Mouse (Mus musculus) subcutaneous adipose tissue, adult 2 months (tissue): ENCODE measurements around the gene Chit1. TPM values are rescaled to one million over a fixed set of nuclear protein-coding genes. Genes with fewer than 3 reads are reported as not detected.

Source experiments
- polyA plus RNA-seq: library from polyadenylated mRNA; depleted of rRNA; stranded (reverse); fragments of >200 nt; gene quantifications from 2 replicates; pipeline ENCODE4 v1.2.3, GENCODE M21; 2012; ENCODE audit warnings: low replicate concordance; rRNA removed

Chit1 gene
- polyA plus RNA-seq, result not detected in 2 replicates

DNA sequence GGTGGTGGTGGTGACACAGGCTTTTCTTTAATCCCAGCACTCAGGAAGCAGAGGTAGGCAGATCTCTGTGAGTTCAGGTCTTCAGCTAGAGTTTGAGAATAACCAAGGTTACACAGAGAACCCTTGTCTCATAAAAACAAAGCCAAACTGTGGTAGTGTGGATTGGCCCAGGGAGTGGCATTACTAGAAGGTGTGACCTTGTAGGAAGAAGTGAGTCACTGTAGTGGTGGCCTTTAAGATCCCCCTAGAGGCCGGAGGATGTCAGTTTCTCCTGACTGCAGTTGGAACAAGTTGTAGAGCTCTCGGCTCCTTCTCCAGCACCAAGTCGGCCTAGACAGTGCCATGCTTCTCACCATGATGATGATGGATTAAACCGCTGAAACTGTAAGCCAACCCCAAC, at the start of gene Chit1:
Chit1 (plus strand) TSS at position 264 of the 400 bp plus-strand sequence.

DNA sequence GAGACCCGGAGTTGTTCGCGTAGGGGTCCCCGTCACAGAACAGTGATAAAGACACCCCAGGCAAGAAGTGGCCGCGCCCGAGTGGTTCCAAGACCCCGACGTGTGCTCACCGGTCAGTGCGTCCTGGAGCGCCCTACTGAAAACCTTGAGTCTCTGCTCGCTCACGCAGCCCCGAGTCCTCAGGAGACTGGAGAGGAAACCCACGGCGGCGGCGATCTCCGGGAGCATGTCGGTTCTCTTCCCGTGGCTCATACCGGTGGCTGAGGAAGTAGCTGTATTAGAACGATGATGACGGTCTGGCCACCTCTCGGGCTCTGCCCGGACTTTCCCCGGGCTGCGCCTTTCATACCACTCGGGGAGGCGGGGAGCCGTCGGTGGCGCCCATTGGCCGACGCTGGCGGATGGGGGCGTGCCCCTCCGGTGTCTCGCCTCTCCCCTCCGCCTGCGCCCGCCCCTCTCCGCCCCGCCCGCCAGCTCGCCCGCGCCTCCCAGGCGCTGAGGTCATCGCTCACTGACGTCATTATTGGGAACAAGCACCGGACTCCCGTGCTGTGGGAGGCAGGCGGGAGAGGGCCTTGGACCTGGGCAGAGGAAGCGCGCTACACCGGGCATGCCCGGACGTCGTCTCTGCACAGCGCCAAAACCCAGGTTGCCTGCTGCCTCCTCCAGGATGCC, 32.1 kb upstream of the Chit1 start, which contains the start of gene Btg2:
Btg2 (minus strand) TSS at position 319 of the 675 bp plus-strand sequence.

GRCm38 (mm10) chr1:134182025-134182424, 71.0 kb downstream of the Chit1 start, which contains the start of gene Chil1:
Chil1 (plus strand) TSS chr1:134182176.

DNA sequence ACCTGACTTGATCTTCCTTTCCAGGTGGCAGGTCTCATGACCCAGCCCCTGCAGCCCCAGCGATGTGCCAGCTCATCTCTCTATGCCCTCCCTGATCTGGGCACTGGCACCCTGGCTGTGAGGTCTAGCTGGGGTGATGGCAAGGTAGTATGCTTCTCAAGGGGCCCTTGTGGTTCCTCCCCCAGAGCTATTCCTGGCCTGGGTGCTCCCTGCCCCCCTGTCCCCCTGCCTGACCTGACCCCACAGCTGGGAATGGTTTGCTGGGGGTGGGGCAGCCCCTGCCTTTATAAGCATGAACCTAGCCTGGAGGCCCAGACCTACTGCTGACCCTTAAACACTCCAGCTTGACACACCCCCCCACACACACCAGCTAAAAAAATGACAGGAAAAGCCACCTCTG, 82.1 kb downstream of the Chit1 start, which contains the start of gene Mybph:
Mybph (plus strand) TSS at position 323 of the 400 bp plus-strand sequence.

Other genes with a start within 250 kb of the Chit1 start
- gene Optc, start 203.2 kb upstream of the Chit1 start, polyA plus RNA-seq, result 3.3 and 20.3 TPM in 2 replicates
- gene Prelp, start 189.8 kb upstream of the Chit1 start, polyA plus RNA-seq, result 68.2 and 519 TPM in 2 replicates
- gene Fmod, start 74.0 kb upstream of the Chit1 start, polyA plus RNA-seq, result 8.9 and 14.8 TPM in 2 replicates
- gene Btg2, start 32.1 kb upstream of the Chit1 start, polyA plus RNA-seq, result 46.0 and 55.4 TPM in 2 replicates
- gene Chil1, start 70.9 kb downstream of the Chit1 start, polyA plus RNA-seq, result 0.89 and 3.3 TPM in 2 replicates
- 0.12 and 0.37 TPM in 2 replicates for gene Mybph, start 82.2 kb downstream of the Chit1 start, polyA plus RNA-seq
- 36.5 and 95.7 TPM in 2 replicates for gene Adora1, start 124.2 kb downstream of the Chit1 start, polyA plus RNA-seq
- not detected in 2 replicates for gene Myog, start 178.7 kb downstream of the Chit1 start, polyA plus RNA-seq
- 5.2 and 14.4 TPM in 2 replicates for gene Ppfia4, start 221.7 kb downstream of the Chit1 start, polyA plus RNA-seq